ENCODE assay signal across 7 mouse cellular contexts in the genomic region with DNA sequence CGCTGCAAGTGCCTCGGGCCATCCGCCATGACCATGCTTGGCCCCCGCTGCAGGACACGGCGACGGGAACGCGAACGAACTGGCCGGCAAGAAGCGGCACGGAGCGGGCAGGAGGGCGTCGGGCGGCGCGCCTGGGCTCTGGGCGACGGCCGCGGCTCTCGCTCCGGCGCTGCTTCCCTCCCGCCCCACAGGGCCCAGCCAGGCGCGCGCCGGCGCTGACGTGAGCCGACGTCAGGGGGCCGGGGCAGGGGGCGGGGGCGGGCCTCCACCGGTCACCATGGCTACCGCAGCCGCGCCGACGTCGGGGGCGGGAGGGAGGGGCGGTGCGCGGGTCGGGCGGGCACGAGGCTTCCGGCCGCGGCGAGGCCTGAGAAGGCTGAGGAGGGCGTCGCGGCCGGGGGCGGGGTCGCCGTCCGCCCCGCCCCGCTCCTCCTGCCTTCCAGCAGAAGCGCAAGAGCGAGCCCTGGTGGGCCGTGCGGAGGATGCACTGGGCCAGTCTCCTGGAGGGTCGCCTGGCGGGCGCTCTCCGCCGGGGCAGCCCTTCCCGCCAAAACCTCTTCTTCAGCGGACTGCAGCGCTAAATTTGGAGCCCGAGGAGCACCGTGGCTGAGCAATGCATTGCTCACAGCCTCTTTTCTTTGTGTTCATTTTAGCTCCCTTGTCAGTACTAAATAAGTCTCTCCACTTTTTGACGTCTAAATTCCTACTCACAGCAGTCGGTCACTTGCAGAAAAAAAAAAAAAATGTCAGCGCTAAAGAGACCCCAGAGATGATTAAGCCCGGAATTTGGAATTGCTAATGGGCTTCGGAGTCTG. TPM values are rescaled to one million over a fixed set of nuclear protein-coding genes. Genes with fewer than 3 reads are reported as not detected.
A peak's percentile ranks its signal among the peaks of the same experiment; 100 is the strongest.
DNase-seq lines count a peak whose midpoint lies in the region; ATAC-seq and TF ChIP-seq lines count a peak whose summit lies in the region.

A gene (minus strand): TSS at position 233 of the 815 bp plus-strand sequence.

- peak; percentile 96 for DNase-seq in adrenal gland, adult 2 months
- DNase-seq in embryo, embryonic 11.5 days (ENCODE audit: low read depth, low spot score), result peak; percentile 94
- peak; percentile 89 to 92 for DNase-seq in gastrocnemius, postnatal 4 days (ENCODE audit: low spot score in 2 of 2)
- peak; percentile 96 for DNase-seq in left cerebral cortex, postnatal 4 days

- H3K4me1 ChIP-seq in intestine, embryonic 16.5 days (ENCODE audit: control insufficient read depth, insufficient read depth, low read length), result peaks cover 10% of the 10 kb centered on the region
- H3K4me1 ChIP-seq in midbrain, embryonic 12.5 days, result no peaks in the 10 kb centered on the region
- no peaks in the 10 kb centered on the region for H3K4me1 ChIP-seq in small intestine, adult 2 months (ENCODE audit: control insufficient read depth, insufficient read depth, insufficient read length, low read length)

- under 1% methylated on average over 64 of the region's 85 CpGs for WGBS in intestine, embryonic 16.5 days
- WGBS in midbrain, embryonic 12.5 days, result under 1% methylated on average over 58 of the region's 85 CpGs
- WGBS in small intestine, adult 2 months, result 1% methylated on average over 78 of the region's 85 CpGs

- peak; percentile 98 for ATAC-seq in intestine, embryonic 16.5 days
- peak; percentile 97 for ATAC-seq in midbrain, embryonic 12.5 days (ENCODE audit: low FRiP score, low read depth)

- peak within 1 kb of the TSS; percentile 92 for H3K9ac ChIP-seq in intestine, embryonic 16.5 days (ENCODE audit: low read depth, low read length)
- peak within 1 kb of the TSS; percentile 77 for H3K9ac ChIP-seq in midbrain, embryonic 12.5 days (replicated peaks)

- H3K4me2 ChIP-seq in intestine, embryonic 16.5 days (ENCODE audit: low read depth, low read length), result peak within 1 kb of the TSS; percentile 84
- H3K4me2 ChIP-seq in midbrain, embryonic 12.5 days (replicated peaks), result peak within 1 kb of the TSS; percentile 84

- peak within 1 kb of the TSS; percentile 90 for H3K27ac ChIP-seq in intestine, embryonic 16.5 days (ENCODE audit: low read length)
- peak within 1 kb of the TSS; percentile 80 for H3K27ac ChIP-seq in midbrain, embryonic 12.5 days (replicated peaks)
- peak within 1 kb of the TSS; percentile 89 for H3K27ac ChIP-seq in small intestine, adult 2 months (ENCODE audit: insufficient read depth, low read depth, low read length)

- intact Hi-C loops in left cerebral cortex, postnatal 4 days (cut with DNase I), result loop anchor here (2.0 kb wide), 1 partner anchor 160 kb away; no protein-coding TSS in a partner anchor

- H3K27me3 ChIP-seq in intestine, embryonic 16.5 days (replicated peaks; ENCODE audit: control insufficient read depth, insufficient read depth, low read length), result no peaks in the 10 kb centered on the region
- peaks cover 9% of the 10 kb centered on the region for H3K27me3 ChIP-seq in midbrain, embryonic 12.5 days
- no peaks in the 10 kb centered on the region for H3K27me3 ChIP-seq in small intestine, adult 2 months (ENCODE audit: control insufficient read depth, insufficient read depth, low read length)

- peak; percentile 84 for TF ChIP-seq CTCF in small intestine, adult 2 months (IDR thresholded peaks at IDR 0.05; ENCODE audit: extremely low read depth, insufficient read length, insufficient replicate concordance, low read depth, low read length)

- H3K4me3 ChIP-seq in intestine, embryonic 16.5 days (ENCODE audit: low read length), result peak within 1 kb of the TSS; percentile 95
- peak within 1 kb of the TSS; percentile 71 for H3K4me3 ChIP-seq in midbrain, embryonic 12.5 days
- H3K4me3 ChIP-seq in small intestine, adult 2 months (ENCODE audit: low read depth, low read length), result peak within 1 kb of the TSS; percentile 99

- no peaks in the 10 kb centered on the region for H3K9me3 ChIP-seq in intestine, embryonic 16.5 days (ENCODE audit: control insufficient read depth, low read length)
- H3K9me3 ChIP-seq in midbrain, embryonic 12.5 days, result no peaks in the 10 kb centered on the region

- TF ChIP-seq POLR2A in small intestine, adult 2 months (IDR thresholded peaks at IDR 0.05; ENCODE audit: low read depth, low read length), result peak; percentile 82

- no peaks in the 10 kb centered on the region for H3K36me3 ChIP-seq in intestine, embryonic 16.5 days (ENCODE audit: control insufficient read depth, insufficient read depth, low read length)
- H3K36me3 ChIP-seq in midbrain, embryonic 12.5 days, result no peaks in the 10 kb centered on the region
- no peaks in the 10 kb centered on the region for H3K36me3 ChIP-seq in small intestine, adult 2 months (ENCODE audit: control insufficient read depth, insufficient read depth, low read length)

RNA-seq across cellular contexts. Expression of the gene that starts here (rescaled TPM):
- total RNA-seq in adrenal gland, adult 2 months (2021), result 100 to 1,000 TPM; 107 to 108 TPM
- 81.4 and 146 TPM in 2 replicates for polyA plus RNA-seq in adrenal gland, adult 2 months (2012; rRNA removed)
- total RNA-seq in gastrocnemius, postnatal 4 days (2021), result 10 to 100 TPM; 24.8 to 25.5 TPM
- polyA plus RNA-seq in intestine, embryonic 16.5 days (2015; fragmentation: Nextera tagmentation; extraction: Ambion mirVana), result 12.7 and 13.6 TPM in 2 replicates
- total RNA-seq in left cerebral cortex, postnatal 4 days (2021), result 10 to 100 TPM; 54.9 TPM
- polyA plus RNA-seq in midbrain, embryonic 12.5 days (2016; fragmentation: Nextera tagmentation; extraction: Ambion mirVana), result 14.2 and 15.1 TPM in 2 replicates
- polyA plus RNA-seq in small intestine, adult 2 months (2012; rRNA removed), result 8.7 and 9.9 TPM in 2 replicates

Comparison
In these comparisons a context has a peak if more than half of its experiments do, and no peak if none do; other contexts are left out.
1. Peak in every context shown above with its lines: DNase-seq, ATAC-seq, H3K4me3 ChIP-seq and H3K27ac ChIP-seq.